Mouse (Mus musculus) ES-E14 (cell line): Measurements from ENCODE around the gene Tle4. TPM values are rescaled to one million over a fixed set of nuclear protein-coding genes. Genes with fewer than 3 reads are reported as not detected.

Experiments used
- DNase-seq: peaks from one replicate; pipeline ENCODE4 v3.0.0-alpha.2; 2013; ENCODE audit warnings: low read depth, low spot score
- H3K27ac ChIP-seq: 2 replicates; pipeline ENCODE4 v1.5.1; 2012; ENCODE audit warnings: low read depth, mild to moderate bottlenecking, low read length, moderate library complexity, mixed read lengths; ENCODE audit not compliant: poor library complexity, insufficient read depth, severe bottlenecking
- H3K36me3 ChIP-seq: 2 replicates; pipeline ENCODE4 v1.6.1; 2012; ENCODE audit warnings: mild to moderate bottlenecking, low read length, moderate library complexity, mixed read lengths; ENCODE audit not compliant: control insufficient read depth, poor library complexity, insufficient read depth, severe bottlenecking
- H3K4me1 ChIP-seq, 2 experiments: fragments of 150-350 bp in 1 of 2; sonication (generic) in 1 of 2; 2 replicates each; pipeline ENCODE4 v1.6.1; 2012; ENCODE audit warnings: low read length in 2 of 2, mild to moderate bottlenecking in 1 of 2, mixed read lengths in 1 of 2; ENCODE audit not compliant: control insufficient read depth in 2 of 2, insufficient read depth in 2 of 2, poor library complexity in 1 of 2
- H3K4me3 ChIP-seq, 2 experiments: fragments of 150-350 bp in 1 of 2; sonication (generic) in 1 of 2; 2 replicates each; pipeline ENCODE4 v1.5.1; 2012; ENCODE audit warnings: low read length in 2 of 2, low read depth in 1 of 2, mild to moderate bottlenecking in 1 of 2, mixed read lengths in 1 of 2; ENCODE audit not compliant: insufficient read depth in 1 of 2, poor library complexity in 1 of 2, severe bottlenecking in 1 of 2
- H3K9ac ChIP-seq: 2 replicates; pipeline ENCODE4 v1.6.1; 2012; ENCODE audit warnings: low read depth, mild to moderate bottlenecking, low read length, mixed read lengths; ENCODE audit not compliant: poor library complexity, insufficient read depth, severe bottlenecking
- H3K9me3 ChIP-seq: fragments of 150-350 bp; sonication (generic); 2 replicates; pipeline ENCODE4 v1.6.1; 2012; ENCODE audit warnings: low read depth, mild to moderate bottlenecking, low read length; ENCODE audit not compliant: control insufficient read depth, insufficient read depth
- CHD2 ChIP-seq: IDR thresholded peaks from 2 replicates; pipeline ENCODE4 v1.6.1; 2014; ENCODE audit warnings: mild to moderate bottlenecking, low read depth, low read length, inconsistent platforms
- HCFC1 ChIP-seq: IDR thresholded peaks from 2 replicates; pipeline ENCODE4 v1.6.1; 2012; ENCODE audit warnings: low read length, inconsistent platforms, borderline replicate concordance; ENCODE audit not compliant: insufficient read depth
- MAFK ChIP-seq: IDR thresholded peaks from 2 replicates; pipeline ENCODE4 v1.6.1; 2014; ENCODE audit warnings: mild to moderate bottlenecking, low read depth, low read length, inconsistent platforms; ENCODE audit not compliant: insufficient read depth
- ZC3H11A ChIP-seq: IDR thresholded peaks from 2 replicates; pipeline ENCODE4 v1.6.1; 2012; ENCODE audit warnings: low read depth, mild to moderate bottlenecking, inconsistent platforms, low read length, borderline replicate concordance
- ZNF384 ChIP-seq: IDR thresholded peaks from 2 replicates; pipeline ENCODE4 v1.6.1; 2012; ENCODE audit warnings: low read depth, low read length, inconsistent platforms
- in situ Hi-C, 2 experiments: fragments of 600-800 bp; cut with MboI; formaldehyde crosslinking; loops; one replicate each; pipeline ENCODE4 v1.15.1; 2025; ENCODE audit warnings: low sequenced_read_pairs in 2 of 2, inconsistent platforms in 1 of 2; ENCODE audit not compliant: unreplicated experiment in 2 of 2
- total RNA-seq: library from RNA; depleted of rRNA; stranded (reverse); fragments of 300-350 nt; gene quantifications from 2 replicates; pipeline ENCODE4 v1.2.3, GENCODE M21; 2012

Gene Tle4
- total RNA-seq, 1 experiment, result 45.7 TPM

GRCm38 (mm10) chr19:14565424-14566069 lies 32.3 kb downstream of the Tle4 start:
- no peak overlapping the region for H3K4me3 ChIP-seq
- TF ChIP-seq MAFK (no peak), CHD2 (no peak), ZNF384 (no peak), HCFC1 (no peak), ZC3H11A (no peak)
- no peaks in the 10 kb centered on the region; the same call in 1 of the 2 replicates for H3K36me3 ChIP-seq
- no peaks in the 10 kb centered on the region for H3K9me3 ChIP-seq
- H3K27ac ChIP-seq, result no peak overlapping the region
- in situ Hi-C loops, result no loop called here
- H3K4me1 ChIP-seq, result 0 out of 4 replicates have a peak, but pooled peaks cover 2 to 3% of the 10 kb centered on the region in 2 experiments
- no peak for DNase-seq
- no peak overlapping the region for H3K9ac ChIP-seq

- in situ Hi-C loops, result no loop called here
- Histone ChIP-seq H3K9ac (no peak overlapping the region), H3K27ac (no peak overlapping the region), H3K9me3 (no peaks in the 10 kb centered on the region), H3K36me3 (no peaks in the 10 kb centered on the region; the same call in 1 of the 2 replicates), H3K4me1 (0 out of 4 replicates have a peak, but pooled peaks cover 2 to 3% of the 10 kb centered on the region in 2 experiments), H3K4me3 (no peak overlapping the region)
- DNase-seq, result no peak
- TF ChIP-seq MAFK (no peak), HCFC1 (no peak), CHD2 (no peak), ZNF384 (no peak), ZC3H11A (no peak)
Observed at GRCm38 (mm10) chr19:14563273-14563959, 34.4 kb downstream of the Tle4 start.

GRCm38 (mm10) chr19:14547871-14548270 lies 50.0 kb downstream of the Tle4 start:
- H3K4me1 ChIP-seq, result peaks cover 2 to 4% of the 10 kb centered on the region in 2 experiments; a peak in 3 of 4 replicates
- no peak for TF ChIP-seq ZNF384
- H3K9ac ChIP-seq, result no peak overlapping the region
- H3K27ac ChIP-seq, result no peak overlapping the region; the same call in 1 of the 2 replicates
- no peak overlapping the region for H3K4me3 ChIP-seq
- no peaks in the 10 kb centered on the region for H3K9me3 ChIP-seq
- in situ Hi-C loops, result no loop called here
- DNase-seq, result no peak
- peaks cover 6% of the 10 kb centered on the region; the same call in 1 of the 2 replicates for H3K36me3 ChIP-seq

GRCm38 (mm10) chr19:14547133-14547842 lies 50.6 kb downstream of the Tle4 start:
- no peak for TF ChIP-seq MAFK
- no peak for TF ChIP-seq CHD2
- no peak for TF ChIP-seq ZNF384
- TF ChIP-seq ZC3H11A, result no peak
- no peak for TF ChIP-seq HCFC1
- Histone ChIP-seq H3K27ac (no peak overlapping the region), H3K9me3 (no peaks in the 10 kb centered on the region), H3K4me1 (peaks cover 2% of the 10 kb centered on the region in 2 experiments; a peak in 3 of 4 replicates), H3K36me3 (peaks cover 6% of the 10 kb centered on the region; the same call in 1 of the 2 replicates), H3K4me3 (no peak overlapping the region), H3K9ac (no peak overlapping the region)
- DNase-seq, result no peak
- in situ Hi-C loops, result no loop called here
